Mouse (Mus musculus) left cerebral cortex, adult 8-10 months (tissue): ENCODE measurements around the gene Ikbip. TPM values are rescaled to one million over a fixed set of nuclear protein-coding genes. Genes with fewer than 3 reads are reported as not detected.

ENCODE experiments used
- DNase-seq, 2 experiments: peaks; one replicate each; pipeline ENCODE4 v3.0.0; 2022; ENCODE audit warnings: low spot score in 2 of 2
- total RNA-seq, 4 experiments: library from RNA; stranded (reverse); gene quantifications; 2 replicates each; pipeline ENCODE4 v1.2.4; 2022

Gene Ikbip
- total RNA-seq, 4 experiments from 2014 or later: 11.5 to 19.7 (median 15.6) TPM

GRCm38 (mm10) chr10:91116958-91117357 is 34.2 kb downstream of the Ikbip start:
- no peak for DNase-seq

GRCm38 (mm10) chr10:91122646-91123045 is 39.9 kb downstream of the Ikbip start:
- no peak for DNase-seq

- no peak for DNase-seq
These were observed 40.6 kb downstream of the Ikbip start for GRCm38 (mm10) chr10:91123281-91123827.

- DNase-seq: peak; percentile 91 to 99
These were observed 41.4 kb downstream of the Ikbip start, which contains the start of gene Slc25a3 for GRCm38 (mm10) chr10:91123828-91124822. TSS of gene Slc25a3 (minus strand) at chr10:91124059.

- DNase-seq: no peak
These were observed 44.0 kb downstream of the Ikbip start for GRCm38 (mm10) chr10:91126618-91127355.

GRCm38 (mm10) chr10:91127395-91127794 is 44.7 kb downstream of the Ikbip start:
- no peak for DNase-seq

GRCm38 (mm10) chr10:91128551-91129160 is 45.9 kb downstream of the Ikbip start:
- no peak for DNase-seq

- no peak for DNase-seq
These were observed 48.1 kb downstream of the Ikbip start for GRCm38 (mm10) chr10:91130792-91131191.

- no peak for DNase-seq
These were observed 48.8 kb downstream of the Ikbip start for GRCm38 (mm10) chr10:91131565-91131964.

- no peak for DNase-seq
These were observed 52.7 kb downstream of the Ikbip start for GRCm38 (mm10) chr10:91135302-91135972.

- DNase-seq: no peak
These were observed 54.7 kb downstream of the Ikbip start for GRCm38 (mm10) chr10:91137400-91137799.

- no peak for DNase-seq
These were observed 55.6 kb downstream of the Ikbip start for GRCm38 (mm10) chr10:91138317-91138716.

GRCm38 (mm10) chr10:91139148-91139766 is 56.5 kb downstream of the Ikbip start:
- no peak for DNase-seq

- DNase-seq: no peak
These were observed 58.8 kb downstream of the Ikbip start for GRCm38 (mm10) chr10:91141564-91141963.

- no peak for DNase-seq
These were observed 60.0 kb downstream of the Ikbip start for GRCm38 (mm10) chr10:91142654-91143191.

- no peak for DNase-seq
These were observed 60.8 kb downstream of the Ikbip start for GRCm38 (mm10) chr10:91143313-91144230.

GRCm38 (mm10) chr10:91145413-91145812 is 62.7 kb downstream of the Ikbip start:
- no peak for DNase-seq
